Mouse (Mus musculus) ES-Bruce4 (cell line): ENCODE measurements around the gene Gm7168.

Source experiments
- EP300 ChIP-seq: IDR thresholded peaks from 2 replicates; pipeline ENCODE4 v1.6.1; 2011; ENCODE audit warnings: low read depth, low read length; ENCODE audit not compliant: insufficient read depth
- POLR2A ChIP-seq: IDR thresholded peaks from one replicate; pipeline ENCODE4 v1.8.1; 2011; ENCODE audit warnings: low read length; ENCODE audit not compliant: insufficient read depth

- no peak for TF ChIP-seq EP300
- TF ChIP-seq POLR2A, result no peak
Measured at GRCm38 (mm10) chr17:13898838-13899237, 49.3 kb upstream of the Gm7168 start.
